Comparison of ENCODE assay signal across 8 mouse cellular contexts in genomic region chr7:44383980-44384715, GRCm38 (mm10). TPM values are rescaled to one million over a fixed set of nuclear protein-coding genes. Genes with fewer than 3 reads are reported as not detected.
DNase-seq lines count a peak whose midpoint lies in the region; ATAC-seq and TF ChIP-seq lines count a peak whose summit lies in the region.

Gene Syt3, plus strand, starts transcription at chr7:44384102.

- H3K4me2 ChIP-seq in forebrain, embryonic 14.5 days (ENCODE audit: low read length) = peak within 1 kb of the TSS; percentile 93
- H3K4me2 ChIP-seq in liver, embryonic 16.5 days (ENCODE audit: low read depth, low read length) = peak within 1 kb of the TSS; percentile 65
- H3K4me2 ChIP-seq in neural tube, embryonic 13.5 days = peak within 1 kb of the TSS; percentile 92

- peak; percentile 87 for ATAC-seq in cerebellum, adult (ENCODE audit: insufficient number of reproducible peaks, low FRiP score, low TSS enrichment)
- peak; percentile 88 for ATAC-seq in forebrain, embryonic 14.5 days
- peak; percentile 24; the same call in 1 of the 2 replicates for ATAC-seq in liver, embryonic 16.5 days (ENCODE audit: low read depth)
- ATAC-seq in neural tube, embryonic 13.5 days (ENCODE audit: low read depth) = peak; percentile 90

- no peaks in the 10 kb centered on the region for H3K9me3 ChIP-seq in ES-E14 (ENCODE audit: control insufficient read depth, insufficient read depth, low read depth, low read length)
- no peaks in the 10 kb centered on the region for H3K9me3 ChIP-seq in forebrain, embryonic 14.5 days (replicated peaks; ENCODE audit: control insufficient read depth, low read length)
- no peaks in the 10 kb centered on the region for H3K9me3 ChIP-seq in liver, embryonic 16.5 days (replicated peaks; ENCODE audit: control insufficient read depth, low read length)
- H3K9me3 ChIP-seq in neural tube, embryonic 13.5 days = no peaks in the 10 kb centered on the region

- H3K4me3 ChIP-seq in ES-E14 (ENCODE audit: insufficient read depth in 1 of 2, low read depth in 1 of 2, low read length in 2 of 2, poor library complexity in 1 of 2, severe bottlenecking in 1 of 2) = peak within 1 kb of the TSS; percentile 67 to 75
- peak within 1 kb of the TSS; percentile 45 for H3K4me3 ChIP-seq in forebrain, embryonic 14.5 days (ENCODE audit: low read depth, low read length)
- H3K4me3 ChIP-seq in liver, embryonic 16.5 days (ENCODE audit: low read depth, low read length) = peak within 1 kb of the TSS; percentile 37
- H3K4me3 ChIP-seq in neural tube, embryonic 13.5 days = peak within 1 kb of the TSS; percentile 54

- H3K36me3 ChIP-seq in ES-E14 (ENCODE audit: control insufficient read depth, insufficient read depth, low read length, poor library complexity, severe bottlenecking) = peaks cover 3% of the 10 kb centered on the region; the same call in 1 of the 2 replicates
- H3K36me3 ChIP-seq in forebrain, embryonic 14.5 days (ENCODE audit: control insufficient read depth, insufficient read depth, low read length) = no peaks in the 10 kb centered on the region
- no peaks in the 10 kb centered on the region for H3K36me3 ChIP-seq in liver, embryonic 16.5 days (ENCODE audit: control insufficient read depth, insufficient read depth)
- H3K36me3 ChIP-seq in neural tube, embryonic 13.5 days = no peaks in the 10 kb centered on the region

- under 1% methylated on average over 18 of the region's 33 CpGs for WGBS in forebrain, embryonic 14.5 days
- WGBS in liver, embryonic 16.5 days (ENCODE audit: insufficient replicate concordance) = 0% methylated on average over 27 of the region's 33 CpGs
- WGBS in neural tube, embryonic 13.5 days = 3% methylated on average over 20 of the region's 33 CpGs

- H3K9ac ChIP-seq in ES-E14 (ENCODE audit: insufficient read depth, low read depth, low read length, poor library complexity, severe bottlenecking) = peak within 1 kb of the TSS; percentile 63; the same call in 1 of the 2 replicates
- peak within 1 kb of the TSS; percentile 70 for H3K9ac ChIP-seq in forebrain, embryonic 14.5 days (ENCODE audit: low read length)
- H3K9ac ChIP-seq in liver, embryonic 16.5 days (ENCODE audit: low read depth, low read length) = 0 out of 2 replicates have a peak within 1 kb of the TSS, but pooled peaks have one; percentile 28
- H3K9ac ChIP-seq in neural tube, embryonic 13.5 days = peak within 1 kb of the TSS; percentile 80

- no peak within 1 kb of the TSS for H3K27ac ChIP-seq in ES-E14 (ENCODE audit: insufficient read depth, low read depth, low read length, poor library complexity, severe bottlenecking)
- peak within 1 kb of the TSS; percentile 94 for H3K27ac ChIP-seq in forebrain, embryonic 14.5 days (ENCODE audit: low read depth, low read length)
- H3K27ac ChIP-seq in liver, embryonic 16.5 days (ENCODE audit: low read length) = no peak within 1 kb of the TSS
- H3K27ac ChIP-seq in neural tube, embryonic 13.5 days (replicated peaks) = peak within 1 kb of the TSS; percentile 83

- H3K4me1 ChIP-seq in ES-E14 (ENCODE audit: control insufficient read depth in 2 of 2, insufficient read depth in 2 of 2, low read length in 2 of 2, poor library complexity in 1 of 2) = peaks cover 0 to 4% of the 10 kb centered on the region in 2 experiments; a peak in 1 of 4 replicates
- H3K4me1 ChIP-seq in forebrain, embryonic 14.5 days (ENCODE audit: control insufficient read depth, insufficient read depth, low read length) = peaks cover 6% of the 10 kb centered on the region; the same call in 1 of the 2 replicates
- H3K4me1 ChIP-seq in liver, embryonic 16.5 days (ENCODE audit: control insufficient read depth, low read depth, low read length) = peaks cover 2% of the 10 kb centered on the region; the same call in 1 of the 2 replicates
- peaks cover 24% of the 10 kb centered on the region for H3K4me1 ChIP-seq in neural tube, embryonic 13.5 days (replicated peaks)

- DNase-seq in ES-E14 (ENCODE audit: low read depth, low spot score) = peak; percentile 44
- peak; percentile 92 for DNase-seq in forebrain, embryonic 14.5 days (ENCODE audit: low spot score)
- peak; percentile 47 to 66 for DNase-seq in heart, postnatal 14 days
- DNase-seq in layer of hippocampus, adult 11-12 months (ENCODE audit: low spot score) = peak; percentile 83
- peak; percentile 33 to 46 for DNase-seq in thymus, postnatal 10 days (ENCODE audit: low spot score in 2 of 2)

- in situ Hi-C loops in ES-E14 (cut with MboI; ENCODE audit: low sequenced_read_pairs in 2 of 2, unreplicated experiment in 2 of 2) = no loop called here

- H3K27me3 ChIP-seq in forebrain, embryonic 14.5 days (replicated peaks; ENCODE audit: control insufficient read depth, insufficient read depth, low read length) = no peaks in the 10 kb centered on the region
- peaks cover 38% of the 10 kb centered on the region for H3K27me3 ChIP-seq in liver, embryonic 16.5 days (ENCODE audit: control insufficient read depth, insufficient read depth, low read depth, low read length)
- peaks cover 27% of the 10 kb centered on the region for H3K27me3 ChIP-seq in neural tube, embryonic 13.5 days

- intact Hi-C loops in heart, postnatal 14 days (cut with DNase I) = no loop called here

TF ChIP-seq in ES-E14, 5 proteins besides CTCF, POLR2A, EP300 and RAD21:
- TF ChIP-seq MAFK (IDR thresholded peaks at IDR 0.05; ENCODE audit: insufficient read depth, low read depth, low read length) (0 out of 2 replicates have a peak, but pooled peaks have one; percentile 20), ZC3H11A (IDR thresholded peaks at IDR 0.05; ENCODE audit: borderline replicate concordance, low read depth, low read length) (no peak), HCFC1 (IDR thresholded peaks at IDR 0.05; ENCODE audit: borderline replicate concordance, insufficient read depth, low read length) (peak; percentile 100), ZNF384 (IDR thresholded peaks at IDR 0.05; ENCODE audit: low read depth, low read length) (no peak), CHD2 (IDR thresholded peaks at IDR 0.05; ENCODE audit: low read depth, low read length) (peak; percentile 57; the same call in 1 of the 2 replicates)

RNA-seq across cellular contexts. Expression of gene Syt3, which starts in this region (rescaled TPM):
- total RNA-seq in ES-E14 (2012; rRNA removed) = 5.8 and 8.0 TPM in 2 replicates
- 19.0 and 25.3 TPM in 2 replicates for polyA plus RNA-seq in forebrain, embryonic 14.5 days (2014; fragmentation: Nextera tagmentation; extraction: Ambion mirVana)
- total RNA-seq in heart, postnatal 14 days (2021) = 1 to 10 TPM; 1.5 to 2.2 TPM
- polyA plus RNA-seq in liver, embryonic 16.5 days (2015; fragmentation: Nextera tagmentation; extraction: Ambion mirVana) = 0.04 TPM in 1 of 2 replicates, not detected in the other
- 24.9 and 28.4 TPM in 2 replicates for polyA plus RNA-seq in neural tube, embryonic 13.5 days (2015; fragmentation: Nextera tagmentation; extraction: Ambion mirVana)

Comparison
In these comparisons a context has a peak if more than half of its experiments do, and no peak if none do; other contexts are left out.
1. RNA of gene Syt3 (polyA plus RNA-seq): 24.9 to 28.4 TPM in neural tube, embryonic 13.5 days and 19.0 to 25.3 TPM in forebrain, embryonic 14.5 days; 0.04 TPM in liver, embryonic 16.5 days; every median in the first group is over 10 times any median in the second.
2. Peak in ATAC-seq, H3K4me3 ChIP-seq, H3K9ac ChIP-seq and H3K4me2 ChIP-seq in liver, embryonic 16.5 days; RNA of the gene not detected or under 1 TPM.
3. DNase-seq: peak in every context shown above with its lines; median percentile 92 in forebrain, embryonic 14.5 days; 83 in layer of hippocampus, adult 11-12 months; 56 in heart, postnatal 14 days; 44 in ES-E14; 40 in thymus, postnatal 10 days.
4. H3K27ac ChIP-seq: peak in forebrain, embryonic 14.5 days (single experiment) and neural tube, embryonic 13.5 days (single experiment); none in ES-E14 (single experiment) and liver, embryonic 16.5 days (single experiment).
5. H3K9ac ChIP-seq: peak in every context shown above with its lines; median percentile 80 in neural tube, embryonic 13.5 days; 70 in forebrain, embryonic 14.5 days; 63 in ES-E14; 28 in liver, embryonic 16.5 days.
6. ATAC-seq: peak in every context shown above with its lines; median percentile 90 in neural tube, embryonic 13.5 days; 88 in forebrain, embryonic 14.5 days; 87 in cerebellum, adult; 24 in liver, embryonic 16.5 days.
7. Peak in every context shown above with its lines, with median percentiles within 50 percentile points of each other: H3K4me3 ChIP-seq and H3K4me2 ChIP-seq.